Mouse (Mus musculus): ENCODE data around the gene Gpank1.

DNA sequence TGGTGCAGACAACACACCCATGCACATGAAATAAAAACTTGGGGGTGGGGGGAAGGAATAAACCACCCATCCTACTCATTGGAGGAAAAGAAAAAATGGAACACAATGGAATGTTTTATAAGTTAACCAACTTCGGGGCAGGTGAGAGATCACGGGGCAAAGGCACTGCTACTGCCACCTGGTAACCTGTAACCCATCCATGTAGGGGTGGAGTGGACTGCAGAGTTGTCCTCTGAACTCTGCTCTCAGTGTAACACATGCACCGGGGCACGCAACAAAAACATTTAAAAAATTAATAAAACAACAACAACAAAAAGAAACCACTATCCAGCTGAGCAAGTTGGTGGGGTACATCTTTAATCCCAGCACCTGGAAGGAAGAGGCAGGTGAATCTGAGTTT, 30.9 kb downstream of the Gpank1 start:
- TF ChIP-seq POLR2A (IDR thresholded peaks at IDR 0.05; ENCODE audit: insufficient read length, low read depth) (no peak), USF1 (IDR thresholded peaks at IDR 0.05; ENCODE audit: low read depth) (no peak), POLR2AphosphoS2 (IDR thresholded peaks at IDR 0.05; ENCODE audit: insufficient read length, low read depth) (no peak), E2F4 (IDR thresholded peaks at IDR 0.05; ENCODE audit: insufficient read depth) (no peak), MAX (IDR thresholded peaks at IDR 0.05; ENCODE audit: low read depth) (no peak), TCF12 (IDR thresholded peaks at IDR 0.05; ENCODE audit: insufficient read depth, poor library complexity, severe bottlenecking) (no peak), MYOD1 (IDR thresholded peaks at IDR 0.05; ENCODE audit: control insufficient read depth in 1 of 3, insufficient read length in 2 of 3, low read depth in 2 of 3) (no peak), MYOG (IDR thresholded peaks at IDR 0.05; ENCODE audit: control insufficient read depth in 1 of 3, insufficient read depth in 1 of 3, insufficient read length in 2 of 3, low read depth in 2 of 3) (no peak), SRF (IDR thresholded peaks at IDR 0.05; ENCODE audit: control insufficient read depth, insufficient read length, low read depth) (no peak), CEBPB (IDR thresholded peaks at IDR 0.05; ENCODE audit: insufficient read depth, poor library complexity, severe bottlenecking) (no peak), REST (IDR thresholded peaks at IDR 0.05; ENCODE audit: insufficient read depth, insufficient read length) (no peak), TCF3 (IDR thresholded peaks at IDR 0.05; ENCODE audit: insufficient read length, low read depth) (no peak)

Measured in myocyte (in vitro differentiated cells).